Mouse (Mus musculus): ENCODE measurements around the gene Ceacam18. TPM values are rescaled to one million over a fixed set of nuclear protein-coding genes. Genes with fewer than 3 reads are reported as not detected.

The Ceacam18 gene
- not detected for polyA plus RNA-seq (2017; shearing (Covaris generic))

GRCm38 (mm10) chr7:43634500-43634899, at the start of gene Ceacam18:
Gene Ceacam18, plus strand, starts transcription at chr7:43634707.

GRCm38 (mm10) chr7:43606896-43607742, 27.4 kb upstream of the Ceacam18 start, which contains the start of gene Zfp819:
Gene Zfp819, plus strand, starts transcription at chr7:43607169.

GRCm38 (mm10) chr7:43660002-43660401, 25.5 kb downstream of the Ceacam18 start, which contains the start of gene Siglece:
Gene Siglece, minus strand, starts transcription at chr7:43660161.

GRCm38 (mm10) chr7:43671809-43672580, 37.5 kb downstream of the Ceacam18 start, which contains the start of gene Ctu1:
Gene Ctu1, plus strand, starts transcription at chr7:43672016.

GRCm38 (mm10) chr7:43690118-43690517, 55.6 kb downstream of the Ceacam18 start, which contains the start of gene Klk14:
Gene Klk14, plus strand, starts transcription at chr7:43690418.

Other genes with a start within 250 kb of the Ceacam18 start
- 1 to 10 TPM in 1 of 2 experiments, under 1 TPM in 1; 0.66 to 1.6 TPM for gene Siglecg, start 226.5 kb upstream of the Ceacam18 start, polyA plus RNA-seq (2017; shearing (Covaris generic))
- not detected for gene Lim2, start 207.0 kb upstream of the Ceacam18 start, polyA plus RNA-seq (2017; shearing (Covaris generic))
- 100 to 1,000 TPM; 231 to 393 TPM for gene Nkg7, start 197.6 kb upstream of the Ceacam18 start, polyA plus RNA-seq (2017; shearing (Covaris generic))
- under 1 TPM in 1 of 2 experiments, not detected in 1; 0.45 TPM for gene Cldnd2, start 193.9 kb upstream of the Ceacam18 start, polyA plus RNA-seq (2017; shearing (Covaris generic))
- 100 to 1,000 TPM; 142 to 168 TPM for gene Etfb, start 190.6 kb upstream of the Ceacam18 start, polyA plus RNA-seq (2017; shearing (Covaris generic))
- gene Gm45233, start 190.6 kb upstream of the Ceacam18 start, polyA plus RNA-seq (2017; shearing (Covaris generic)): not detected
- 1 to 10 TPM; 4.1 to 5.4 TPM for gene Vsig10l, start 171.6 kb upstream of the Ceacam18 start, polyA plus RNA-seq (2017; shearing (Covaris generic))
- gene Iglon5, start 144.6 kb upstream of the Ceacam18 start, polyA plus RNA-seq (2017; shearing (Covaris generic)): not detected
- under 1 TPM; 0.04 to 0.07 TPM for gene 4931406B18Rik, start 128.8 kb upstream of the Ceacam18 start, polyA plus RNA-seq (2017; shearing (Covaris generic))
- gene Cd33, start 90.3 kb upstream of the Ceacam18 start, polyA plus RNA-seq (2017; shearing (Covaris generic)): not detected
- 1 to 10 TPM; 3.5 to 4.6 TPM for gene Zfp658, start 72.5 kb upstream of the Ceacam18 start, polyA plus RNA-seq (2017; shearing (Covaris generic))
- 10 to 100 TPM in 1 of 2 experiments, 1 to 10 TPM in 1; 8.5 to 10.1 TPM for gene Zfp719, start 55.1 kb upstream of the Ceacam18 start, polyA plus RNA-seq (2017; shearing (Covaris generic))
- gene Zfp819, start 27.5 kb upstream of the Ceacam18 start, polyA plus RNA-seq (2017; shearing (Covaris generic)): under 1 TPM in 1 of 2 experiments, not detected in 1; 0.07 TPM
- gene Siglece, start 25.5 kb downstream of the Ceacam18 start, polyA plus RNA-seq (2017; shearing (Covaris generic)): under 1 TPM; 0.51 to 0.80 TPM
- gene Ctu1, start 37.3 kb downstream of the Ceacam18 start, polyA plus RNA-seq (2017; shearing (Covaris generic)): 10 to 100 TPM in 1 of 2 experiments, 1 to 10 TPM in 1; 8.3 to 13.4 TPM
- gene Klk14, start 55.7 kb downstream of the Ceacam18 start, polyA plus RNA-seq (2017; shearing (Covaris generic)): not detected
- gene Klk13, start 77.9 kb downstream of the Ceacam18 start, polyA plus RNA-seq (2017; shearing (Covaris generic)): not detected
- under 1 TPM in 1 of 2 experiments, not detected in 1; 0.18 TPM for gene Klk12, start 134.2 kb downstream of the Ceacam18 start, polyA plus RNA-seq (2017; shearing (Covaris generic))
- gene Klk11, start 139.9 kb downstream of the Ceacam18 start, polyA plus RNA-seq (2017; shearing (Covaris generic)): under 1 TPM in 1 of 2 experiments, not detected in 1; 0.29 TPM
- under 1 TPM in 1 of 2 experiments, not detected in 1; 0.25 TPM for gene Klk10, start 146.3 kb downstream of the Ceacam18 start, polyA plus RNA-seq (2017; shearing (Covaris generic))
- 1 to 10 TPM in 1 of 2 experiments, under 1 TPM in 1; 0.61 to 1.0 TPM for gene Klk9, start 157.2 kb downstream of the Ceacam18 start, polyA plus RNA-seq (2017; shearing (Covaris generic))
- gene Klk8, start 162.9 kb downstream of the Ceacam18 start, polyA plus RNA-seq (2017; shearing (Covaris generic)): 100 to 1,000 TPM; 133 to 264 TPM
- under 1 TPM; 0.29 to 0.38 TPM for gene Klk7, start 176.6 kb downstream of the Ceacam18 start, polyA plus RNA-seq (2017; shearing (Covaris generic))
- under 1 TPM in 1 of 2 experiments, not detected in 1; 0.37 TPM for gene Klk6, start 189.8 kb downstream of the Ceacam18 start, polyA plus RNA-seq (2017; shearing (Covaris generic))
- gene Klk5, start 207.3 kb downstream of the Ceacam18 start, polyA plus RNA-seq (2017; shearing (Covaris generic)): not detected
- not detected for gene Klk4, start 246.5 kb downstream of the Ceacam18 start, polyA plus RNA-seq (2017; shearing (Covaris generic))